Mouse (Mus musculus) forebrain, embryonic 15.5 days (tissue): ENCODE results near the gene Gm10318. TPM values are rescaled to one million over a fixed set of nuclear protein-coding genes. Genes with fewer than 3 reads are reported as not detected.

ENCODE experiments used
- ATAC-seq: fragments of 200-750 bp; cut with Nextera tagmentation; replicated peaks from 2 replicates; pipeline ENCODE4 v1.8.0; 2017; ENCODE audit warnings: mild to moderate bottlenecking, moderate TSS enrichment, moderate library complexity
- H3K27ac ChIP-seq: fragments of 300-500 bp; sonication (generic); replicated peaks from 2 replicates; pipeline ENCODE4 v1.5.1; 2015; ENCODE audit warnings: mild to moderate bottlenecking, inconsistent platforms
- H3K27me3 ChIP-seq: fragments of 300-500 bp; sonication (generic); 2 replicates; pipeline ENCODE4 v1.6.1; 2015; ENCODE audit warnings: inconsistent platforms
- H3K36me3 ChIP-seq: fragments of 300-500 bp; sonication (generic); 2 replicates; pipeline ENCODE4 v1.6.1; 2015; ENCODE audit warnings: mild to moderate bottlenecking, inconsistent platforms
- H3K4me1 ChIP-seq: fragments of 300-500 bp; sonication (generic); 2 replicates; pipeline ENCODE4 v1.6.1; 2015; ENCODE audit warnings: inconsistent platforms
- H3K4me2 ChIP-seq: fragments of 300-500 bp; sonication (generic); replicated peaks from 2 replicates; pipeline ENCODE4 v1.6.1; 2015; ENCODE audit warnings: mild to moderate bottlenecking, inconsistent platforms
- H3K4me3 ChIP-seq: fragments of 300-500 bp; sonication (generic); 2 replicates; pipeline ENCODE4 v1.5.1; 2015; ENCODE audit warnings: mild to moderate bottlenecking, inconsistent platforms
- H3K9ac ChIP-seq: fragments of 300-500 bp; sonication (generic); replicated peaks from 2 replicates; pipeline ENCODE4 v1.6.1; 2015; ENCODE audit warnings: mild to moderate bottlenecking, inconsistent platforms
- H3K9me3 ChIP-seq: fragments of 300-500 bp; sonication (generic); 2 replicates; pipeline ENCODE4 v1.6.1; 2016; ENCODE audit warnings: inconsistent platforms
- WGBS: fragments of 180-500 bp; shearing (Covaris S2); methylation state at CpG from one replicate; pipeline ENCODE4 v1.1.7; 2015; ENCODE audit warnings: mixed read lengths; 5-methylcytosine and 5-hydroxymethylcytosine counted together
- polyA plus RNA-seq: library from polyadenylated mRNA; unstranded; fragments of >200 nt; fragmentation: Nextera tagmentation; extraction: Ambion mirVana; gene quantifications from 2 replicates; pipeline ENCODE4 v1.2.1, GENCODE M21; 2015

The Gm10318 gene
- polyA plus RNA-seq, 1 experiment from 2014 or later: not detected

DNA sequence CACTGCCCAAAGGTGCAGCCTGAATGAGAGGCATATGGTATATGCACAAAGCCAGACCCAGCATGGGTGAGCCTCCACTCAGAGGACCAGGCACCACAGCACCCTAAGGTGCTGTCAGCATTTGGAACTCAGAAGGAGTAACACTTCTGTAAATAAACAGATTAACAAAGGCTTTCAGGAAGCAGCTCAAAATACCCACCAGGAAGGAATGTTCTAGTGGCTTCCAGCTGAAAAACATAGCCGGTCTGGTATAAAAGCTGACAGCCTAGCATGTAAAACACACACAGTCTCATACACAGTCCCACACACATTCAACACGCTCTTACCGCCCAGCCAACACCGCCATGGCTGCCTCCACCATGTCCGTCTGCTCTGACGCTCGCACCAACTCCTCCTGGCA, 9.0 kb downstream of the Gm10318 start, which contains the start of gene Gm3285:
Gm3285 (plus strand) TSS at position 301 of the 400 bp plus-strand sequence.
- Histone ChIP-seq H3K4me3 (no peak within 1 kb of the TSS), H3K4me2 (no peak within 1 kb of the TSS), H3K27ac (no peak within 1 kb of the TSS), H3K4me1 (no peaks in the 10 kb centered on the region), H3K9ac (no peak within 1 kb of the TSS), H3K27me3 (no peaks in the 10 kb centered on the region), H3K9me3 (no peaks in the 10 kb centered on the region), H3K36me3 (no peaks in the 10 kb centered on the region)
- WGBS: 44% methylated on average over 7 of the region's 7 CpGs
- ATAC-seq: no peak

GRCm38 (mm10) chr10:77864067-77864761, 11.6 kb downstream of the Gm10318 start:
- H3K4me2 ChIP-seq: peak overlapping the region; percentile 18
- no peaks in the 10 kb centered on the region for H3K9me3 ChIP-seq
- H3K4me3 ChIP-seq: peak overlapping the region; percentile 11; the same call in 1 of the 2 replicates
- H3K4me1 ChIP-seq: no peaks in the 10 kb centered on the region
- 0 out of 2 replicates have a peak overlapping the region, but pooled peaks have one; percentile 22 for H3K9ac ChIP-seq
- peak; percentile 51; the same call in 1 of the 2 replicates for ATAC-seq
- no peaks in the 10 kb centered on the region for H3K27me3 ChIP-seq
- WGBS: 45% methylated on average over 14 of the region's 14 CpGs
- H3K36me3 ChIP-seq: no peaks in the 10 kb centered on the region
- no peak overlapping the region for H3K27ac ChIP-seq

GRCm38 (mm10) chr10:77864762-77865143, 12.1 kb downstream of the Gm10318 start:
- 35% methylated on average over 11 of the region's 11 CpGs for WGBS
- ATAC-seq: no peak
- Histone ChIP-seq H3K27me3 (no peaks in the 10 kb centered on the region), H3K27ac (no peak overlapping the region), H3K4me3 (peak overlapping the region; percentile 11; the same call in 1 of the 2 replicates), H3K9ac (0 out of 2 replicates have a peak overlapping the region, but pooled peaks have one; percentile 22), H3K4me1 (no peaks in the 10 kb centered on the region), H3K36me3 (no peaks in the 10 kb centered on the region), H3K4me2 (peak overlapping the region; percentile 18), H3K9me3 (no peaks in the 10 kb centered on the region)

DNA sequence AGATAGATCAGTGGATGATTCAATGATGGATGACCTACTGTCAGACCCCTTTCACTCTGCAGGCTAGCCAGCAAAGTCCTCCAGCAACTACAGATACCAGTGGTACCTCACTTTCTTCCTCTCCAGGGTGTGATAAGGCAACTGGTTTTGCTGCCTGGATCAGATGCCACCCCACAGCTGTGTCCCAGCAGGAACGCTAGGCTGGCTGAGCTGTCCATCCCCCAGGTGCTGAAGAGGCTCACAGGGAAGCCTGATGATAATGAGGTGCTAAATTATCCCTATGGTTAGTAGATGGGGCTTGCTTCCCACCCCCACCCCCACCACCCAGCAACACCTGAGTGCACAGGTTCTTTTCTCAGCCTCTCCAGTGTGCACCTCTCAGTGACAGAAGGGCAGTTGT, 14.9 kb downstream of the Gm10318 start:
- Histone ChIP-seq H3K36me3 (no peaks in the 10 kb centered on the region), H3K9me3 (no peaks in the 10 kb centered on the region), H3K4me2 (no peak overlapping the region), H3K4me3 (no peak overlapping the region), H3K27ac (no peak overlapping the region), H3K4me1 (no peaks in the 10 kb centered on the region), H3K9ac (no peak overlapping the region), H3K27me3 (no peaks in the 10 kb centered on the region)
- ATAC-seq: no peak
- WGBS: 30% methylated on average over 1 of the region's 1 CpGs

DNA sequence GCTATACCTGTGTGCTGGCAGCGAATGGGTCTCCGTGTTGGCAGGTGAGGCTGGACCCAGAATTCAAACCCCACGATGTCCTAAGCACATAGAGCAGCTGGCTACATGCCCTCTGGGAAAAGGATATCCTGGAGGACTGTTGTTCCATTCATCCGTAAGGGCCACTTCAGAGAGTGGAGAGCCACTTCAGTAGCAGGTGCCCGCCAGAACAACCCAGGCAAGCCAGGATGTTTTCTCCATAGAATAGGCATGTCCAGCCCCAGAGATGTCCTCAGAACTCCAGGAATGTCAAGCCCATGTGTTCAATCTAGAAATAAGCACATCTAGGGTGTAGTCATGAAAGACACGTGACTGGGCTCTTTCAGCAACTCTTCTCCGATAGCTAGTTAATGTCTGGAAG, 17.0 kb downstream of the Gm10318 start:
- Histone ChIP-seq H3K4me3 (no peak overlapping the region), H3K9ac (no peak overlapping the region), H3K27ac (no peak overlapping the region), H3K27me3 (no peaks in the 10 kb centered on the region), H3K4me1 (no peaks in the 10 kb centered on the region), H3K4me2 (no peak overlapping the region), H3K36me3 (no peaks in the 10 kb centered on the region), H3K9me3 (no peaks in the 10 kb centered on the region)
- WGBS: 85% methylated on average over 7 of the region's 7 CpGs
- ATAC-seq: no peak

DNA sequence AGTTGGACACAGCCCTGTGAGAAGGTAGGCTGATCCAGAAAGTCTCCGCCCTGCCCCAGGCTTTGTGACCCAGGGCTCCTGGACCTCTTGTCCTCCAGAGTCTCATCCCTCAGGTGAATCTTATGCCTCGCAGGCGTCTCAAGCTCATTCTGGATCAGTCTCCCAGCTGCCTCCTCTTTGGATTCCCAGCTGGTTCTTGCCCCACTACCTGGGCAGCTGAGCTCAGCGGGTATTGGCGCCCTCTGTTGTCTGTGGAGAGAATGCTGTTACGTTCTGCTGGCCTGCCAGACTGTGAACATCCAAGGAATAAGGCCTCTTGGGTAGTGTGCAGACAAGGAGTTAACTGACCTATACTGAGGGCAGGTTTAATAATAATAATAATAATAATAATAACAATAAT, 26.3 kb downstream of the Gm10318 start:
- ATAC-seq: no peak
- 64% methylated on average over 6 of the region's 6 CpGs for WGBS
- Histone ChIP-seq H3K4me1 (0 out of 2 replicates have a peak, but pooled peaks cover 3% of the 10 kb centered on the region), H3K9me3 (no peaks in the 10 kb centered on the region), H3K36me3 (no peaks in the 10 kb centered on the region), H3K4me3 (no peak overlapping the region), H3K4me2 (no peak overlapping the region), H3K27ac (no peak overlapping the region), H3K27me3 (no peaks in the 10 kb centered on the region), H3K9ac (no peak overlapping the region)

DNA sequence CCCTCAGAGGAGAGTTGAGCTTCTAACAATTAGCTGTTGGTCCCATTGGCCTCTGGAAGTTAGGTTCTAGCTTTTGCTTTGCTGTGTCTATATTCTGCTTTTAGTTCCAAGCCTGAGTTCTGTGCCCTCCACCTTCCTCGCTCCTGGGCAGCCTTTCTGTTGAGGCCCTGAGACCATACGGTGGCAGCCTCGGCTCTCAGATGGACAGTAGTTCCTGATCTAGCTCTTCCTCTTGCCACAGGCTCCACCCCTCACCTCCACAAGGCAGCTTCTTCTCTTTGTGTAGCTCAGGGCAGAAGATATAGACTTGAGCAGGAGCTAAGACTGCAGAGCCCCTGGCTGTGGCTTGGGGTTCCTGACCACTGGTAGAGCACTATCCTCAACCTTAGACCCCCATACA, 27.6 kb downstream of the Gm10318 start:
- no peak overlapping the region for H3K4me2 ChIP-seq
- no peak overlapping the region for H3K9ac ChIP-seq
- H3K36me3 ChIP-seq: no peaks in the 10 kb centered on the region
- no peaks in the 10 kb centered on the region for H3K27me3 ChIP-seq
- WGBS: 94% methylated on average over 3 of the region's 3 CpGs
- ATAC-seq: no peak
- H3K4me1 ChIP-seq: 0 out of 2 replicates have a peak, but pooled peaks cover 3% of the 10 kb centered on the region
- no peak overlapping the region for H3K27ac ChIP-seq
- no peaks in the 10 kb centered on the region for H3K9me3 ChIP-seq
- H3K4me3 ChIP-seq: no peak overlapping the region

GRCm38 (mm10) chr10:77882553-77882952, 29.9 kb downstream of the Gm10318 start:
- H3K27ac ChIP-seq: no peak overlapping the region
- H3K36me3 ChIP-seq: no peaks in the 10 kb centered on the region
- no peak overlapping the region for H3K9ac ChIP-seq
- 86% methylated on average over 5 of the region's 5 CpGs for WGBS
- H3K9me3 ChIP-seq: no peaks in the 10 kb centered on the region
- H3K4me2 ChIP-seq: no peak overlapping the region
- no peaks in the 10 kb centered on the region for H3K27me3 ChIP-seq
- H3K4me1 ChIP-seq: no peaks in the 10 kb centered on the region
- no peak for ATAC-seq
- no peak overlapping the region for H3K4me3 ChIP-seq

DNA sequence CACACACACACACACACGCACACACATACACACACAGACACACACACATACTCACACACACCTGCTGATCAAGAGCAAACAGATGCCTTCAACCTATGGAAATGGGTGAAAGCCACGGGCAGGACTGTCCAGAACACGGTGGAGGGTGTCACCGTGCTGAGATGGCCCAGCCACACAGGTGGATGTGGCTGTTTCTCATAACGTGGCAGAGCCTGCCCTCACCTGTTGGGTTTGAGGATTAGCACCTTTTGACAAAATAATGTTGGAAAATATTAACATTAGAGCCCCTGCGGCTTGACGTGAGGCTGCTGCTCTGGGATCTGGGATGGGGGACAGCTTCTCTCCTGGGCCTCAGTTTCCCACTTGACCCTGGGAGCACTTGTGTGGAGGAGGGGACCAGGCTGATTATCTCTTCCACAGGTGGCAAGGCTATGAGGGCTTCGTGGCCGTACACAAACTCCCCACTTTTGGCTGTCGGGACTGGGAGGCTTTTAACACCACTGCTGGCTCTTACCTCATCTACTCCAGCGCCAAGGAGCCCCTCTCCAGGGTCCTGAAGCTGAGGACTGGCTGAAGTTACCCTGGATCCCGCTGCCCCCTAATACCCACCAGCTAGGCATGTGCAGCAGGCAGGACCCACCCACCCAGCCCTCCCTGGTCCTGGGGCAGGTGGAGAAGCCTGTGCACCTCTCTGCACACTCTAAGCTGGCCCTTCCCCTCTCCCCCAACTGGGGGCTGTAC, 33.5 kb downstream of the Gm10318 start:
- Histone ChIP-seq H3K4me3 (no peak overlapping the region), H3K9me3 (no peaks in the 10 kb centered on the region; the same call in 1 of the 2 replicates), H3K4me2 (no peak overlapping the region), H3K27me3 (no peaks in the 10 kb centered on the region), H3K36me3 (no peaks in the 10 kb centered on the region), H3K9ac (no peak overlapping the region), H3K27ac (no peak overlapping the region), H3K4me1 (no peaks in the 10 kb centered on the region)
- ATAC-seq: no peak
- WGBS: 53% methylated on average over 12 of the region's 12 CpGs

DNA sequence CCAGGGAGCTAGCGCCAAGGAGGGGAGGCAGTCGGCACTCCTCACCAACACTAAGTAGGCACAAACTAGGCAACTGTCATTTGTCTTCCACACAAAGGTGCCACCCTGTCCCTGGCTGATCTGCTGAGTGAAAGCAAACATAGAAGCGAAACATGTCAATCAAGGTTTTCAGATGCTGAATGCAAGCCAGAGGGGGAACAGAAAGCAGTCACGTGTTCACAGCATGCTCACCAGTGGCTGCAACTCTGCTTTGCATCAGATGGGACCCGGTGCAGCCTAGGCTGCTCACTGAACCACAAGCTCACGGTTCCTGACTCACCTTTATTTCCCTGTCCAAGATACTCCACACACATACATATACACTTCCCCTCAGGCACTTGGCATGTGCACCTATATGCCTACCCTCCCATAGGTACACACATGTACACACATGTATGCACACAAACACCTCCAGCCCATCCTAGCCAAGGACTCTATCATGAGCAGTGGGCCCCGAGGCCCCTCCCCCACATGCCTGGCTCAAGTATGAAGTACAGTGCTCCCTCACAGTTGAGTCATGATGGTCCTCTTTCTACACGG, 38.4 kb downstream of the Gm10318 start:
- ATAC-seq: no peak
- no peak overlapping the region for H3K9ac ChIP-seq
- no peaks in the 10 kb centered on the region; the same call in 1 of the 2 replicates for H3K9me3 ChIP-seq
- H3K4me2 ChIP-seq: no peak overlapping the region
- H3K4me3 ChIP-seq: no peak overlapping the region
- no peak overlapping the region for H3K27ac ChIP-seq
- no peaks in the 10 kb centered on the region for H3K36me3 ChIP-seq
- H3K27me3 ChIP-seq: no peaks in the 10 kb centered on the region
- WGBS: 72% methylated on average over 8 of the region's 8 CpGs
- no peaks in the 10 kb centered on the region for H3K4me1 ChIP-seq

GRCm38 (mm10) chr10:77895562-77895961, 42.9 kb downstream of the Gm10318 start:
- no peaks in the 10 kb centered on the region for H3K36me3 ChIP-seq
- WGBS: 64% methylated on average over 5 of the region's 5 CpGs
- ATAC-seq: no peak

DNA sequence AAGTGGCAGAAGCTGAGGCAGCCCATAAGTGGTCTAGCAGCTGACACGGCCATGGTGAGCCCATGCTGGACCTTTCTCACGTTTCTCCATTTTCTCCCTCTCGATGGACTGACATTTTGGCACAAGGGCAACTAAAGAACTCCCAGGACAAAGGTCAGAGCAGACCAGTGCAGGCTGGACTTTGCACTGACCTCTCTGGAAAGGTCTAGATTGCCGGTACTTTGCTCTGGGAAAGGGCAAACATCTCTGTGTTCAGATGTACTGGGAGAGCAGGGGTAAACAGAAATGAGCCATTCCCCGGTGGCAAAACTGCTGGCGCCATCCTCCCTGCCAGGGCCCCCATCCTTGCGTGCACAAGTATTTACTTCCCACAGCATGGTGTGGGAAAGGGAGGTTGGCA, 47.5 kb downstream of the Gm10318 start:
- Histone ChIP-seq H3K9me3 (no peaks in the 10 kb centered on the region), H3K9ac (no peak overlapping the region), H3K36me3 (no peaks in the 10 kb centered on the region), H3K4me2 (no peak overlapping the region), H3K4me1 (peaks cover 21% of the 10 kb centered on the region), H3K27me3 (no peaks in the 10 kb centered on the region), H3K27ac (no peak overlapping the region), H3K4me3 (no peak overlapping the region)
- no peak for ATAC-seq
- 78% methylated on average over 7 of the region's 7 CpGs for WGBS

More at GRCm38 (mm10) chr10:77895562-77895961, 42.9 kb downstream of the Gm10318 start:
- Histone ChIP-seq H3K4me3 (no peak overlapping the region), H3K4me2 (no peak overlapping the region), H3K27me3 (no peaks in the 10 kb centered on the region), H3K9me3 (no peaks in the 10 kb centered on the region), H3K4me1 (peaks cover 5% of the 10 kb centered on the region; the same call in 1 of the 2 replicates), H3K9ac (no peak overlapping the region), H3K27ac (no peak overlapping the region)
